Mouse (Mus musculus): ENCODE results near the gene 5730596B20Rik.

Gene 5730596B20Rik

GRCm38 (mm10) chr6:52177061-52177735, at the start of gene 5730596B20Rik:
Gene 5730596B20Rik (plus strand): TSS chr6:52177498.
- DNase-seq (ENCODE audit: low spot score in 2 of 2) = no peak

- DNase-seq (ENCODE audit: low spot score in 2 of 2) = no peak
These were observed 39.3 kb upstream of the 5730596B20Rik start for GRCm38 (mm10) chr6:52137841-52138535.

DNA sequence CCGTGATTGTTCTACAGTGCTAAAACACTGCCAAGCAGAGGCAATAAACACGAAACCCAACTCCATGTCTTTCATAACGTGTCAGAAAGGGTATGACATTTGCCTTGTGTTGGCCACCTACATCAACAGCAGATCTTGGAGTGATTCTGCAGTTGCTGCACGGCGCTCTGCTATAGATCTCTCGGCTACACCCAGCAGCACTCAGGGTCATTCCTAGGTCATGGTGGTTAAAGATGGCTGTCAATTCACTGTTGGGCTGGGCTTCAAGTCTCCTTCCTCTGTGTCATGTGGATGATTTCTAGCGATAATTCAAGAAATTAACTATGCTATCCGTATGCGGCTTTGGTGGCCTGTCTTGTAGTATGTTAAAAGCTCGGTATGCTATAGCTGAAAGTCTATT, 38.7 kb upstream of the 5730596B20Rik start:
- DNase-seq (ENCODE audit: low spot score in 2 of 2) = no peak

DNA sequence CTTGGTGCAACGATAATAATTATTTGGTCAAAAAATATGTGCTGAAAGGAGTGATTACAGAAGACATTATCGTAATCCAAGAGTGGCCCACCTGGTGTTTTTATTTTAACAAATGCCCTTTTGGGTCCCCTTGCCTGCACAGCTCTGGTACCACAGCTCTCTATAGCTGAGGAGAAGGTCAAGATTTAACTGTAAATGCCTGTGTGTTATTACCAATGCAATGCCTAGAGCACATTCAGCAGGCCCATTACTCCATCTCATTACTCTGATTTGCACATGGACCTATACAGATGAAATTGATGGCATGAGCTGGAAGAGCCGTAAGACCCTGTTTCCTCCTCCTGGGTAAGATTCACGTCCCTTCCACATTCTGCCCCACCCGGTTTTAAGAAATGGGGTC, 38.2 kb upstream of the 5730596B20Rik start:
- no peak for DNase-seq (ENCODE audit: low spot score in 2 of 2)

DNA sequence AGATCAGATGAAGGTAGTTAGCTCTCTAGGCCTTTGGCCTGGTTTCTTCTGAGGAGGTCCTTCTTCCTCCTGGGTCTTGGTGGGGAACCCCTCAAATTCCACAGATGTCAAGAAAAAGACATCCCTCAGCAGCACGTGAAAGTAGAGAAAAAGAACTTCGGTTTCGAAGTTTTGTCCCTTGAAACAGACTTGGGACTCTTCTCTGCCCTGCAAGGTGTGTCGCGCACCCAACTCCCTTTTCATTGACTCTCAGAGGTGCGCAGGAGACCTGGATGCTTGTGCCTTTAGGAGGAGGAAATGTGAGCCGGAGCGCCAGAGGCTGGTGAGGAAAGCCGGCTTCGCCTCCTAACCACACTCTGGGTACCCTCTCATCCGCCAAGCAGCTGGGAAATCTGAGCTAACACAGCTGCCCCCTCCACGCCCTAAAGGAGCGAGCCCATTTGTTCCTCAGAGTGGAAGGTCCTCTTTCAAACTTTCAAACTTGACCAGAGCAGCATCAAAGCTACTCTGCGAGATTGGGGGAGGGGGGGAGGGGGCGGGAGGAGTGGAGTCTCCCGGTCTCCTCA, 26.8 kb upstream of the 5730596B20Rik start:
- no peak for DNase-seq (ENCODE audit: low spot score in 2 of 2)

DNA sequence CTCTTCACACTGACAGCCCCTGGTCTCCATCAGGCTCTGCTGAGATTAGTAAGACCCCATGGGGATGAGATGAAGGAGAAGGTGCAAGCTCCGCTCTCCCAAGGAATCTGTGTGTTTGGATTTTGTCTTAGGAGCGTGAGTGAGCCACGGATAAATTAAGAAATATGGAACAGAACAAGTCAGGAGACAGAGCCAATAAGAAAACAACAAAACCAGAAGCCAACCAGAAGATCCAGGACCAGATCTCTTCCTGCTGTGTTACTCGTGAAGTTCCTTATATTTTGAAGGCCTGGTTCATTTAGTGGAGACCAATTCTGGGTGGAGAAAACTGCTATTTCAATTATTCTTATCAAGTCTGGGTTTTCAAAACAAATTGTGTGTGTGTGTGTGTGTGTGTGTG, 25.7 kb upstream of the 5730596B20Rik start:
- DNase-seq (ENCODE audit: low spot score in 2 of 2) = no peak

DNA sequence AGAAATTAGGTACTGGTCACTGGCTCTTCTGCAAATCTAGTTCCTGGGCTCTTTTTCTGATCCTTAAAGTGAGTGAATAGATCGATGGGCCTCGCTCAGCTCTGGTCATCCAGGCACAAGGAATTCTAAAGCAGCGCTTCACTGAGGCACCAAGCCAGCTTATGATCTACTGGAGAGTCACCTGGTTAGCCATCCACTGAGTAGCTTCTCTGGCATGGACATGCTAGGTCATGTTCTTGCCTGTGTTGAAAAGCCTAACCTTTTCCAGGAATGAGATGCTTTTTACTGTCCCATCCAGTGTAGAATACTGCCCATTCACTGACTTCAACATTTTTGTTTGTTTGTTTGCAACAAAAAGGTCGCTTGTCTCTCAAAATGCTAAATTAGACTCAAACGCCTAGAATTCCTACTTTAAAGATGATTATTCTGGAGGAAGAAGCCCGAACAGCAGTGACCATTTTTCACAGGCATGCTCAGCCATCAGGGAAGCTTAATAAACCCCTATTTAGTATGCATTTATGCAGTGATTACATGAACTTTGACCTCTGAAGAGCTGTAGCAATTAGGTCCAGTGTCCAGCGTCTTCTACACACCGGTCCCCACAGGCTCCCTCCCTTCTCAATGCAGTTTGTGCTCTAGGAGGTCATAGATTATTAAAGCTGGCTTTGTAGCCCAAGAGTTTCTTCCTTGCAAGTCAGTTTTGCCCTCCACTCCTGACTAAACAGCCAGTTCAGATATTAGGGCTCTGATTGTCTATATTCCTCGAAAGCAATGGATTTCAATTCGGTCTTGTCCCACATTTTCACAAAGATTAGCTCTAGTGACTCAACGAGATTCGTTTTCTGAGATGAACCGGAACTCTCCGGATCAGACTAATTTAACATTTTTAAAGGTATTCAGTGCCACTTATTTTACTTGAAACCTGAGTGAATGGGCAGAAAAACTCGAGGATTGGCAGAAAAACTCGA, 24.8 kb upstream of the 5730596B20Rik start:
- DNase-seq (ENCODE audit: low spot score in 2 of 2) = no peak

DNA sequence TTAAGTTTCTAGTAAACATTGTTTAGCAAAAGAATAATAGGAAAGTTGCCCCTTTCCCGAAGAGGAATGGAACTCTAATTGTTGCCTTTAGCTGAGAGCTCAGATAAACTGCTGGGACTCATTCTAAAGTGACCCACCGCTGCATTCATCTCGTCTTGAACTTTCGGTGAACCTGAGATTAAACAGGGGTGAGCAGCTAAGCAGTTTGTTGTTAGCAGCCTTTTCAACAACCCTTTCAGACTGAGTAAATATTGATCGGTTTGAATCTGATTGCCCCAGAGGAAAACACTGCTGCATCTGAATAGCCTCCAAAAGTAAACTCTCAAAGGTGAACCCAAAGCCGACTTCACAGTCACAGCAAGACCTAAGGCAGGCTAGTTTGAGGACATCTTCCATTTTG, 24.0 kb upstream of the 5730596B20Rik start:
- no peak for DNase-seq (ENCODE audit: low spot score in 2 of 2)

GRCm38 (mm10) chr6:52154044-52154443, 23.3 kb upstream of the 5730596B20Rik start:
- no peak for DNase-seq (ENCODE audit: low spot score in 2 of 2)

GRCm38 (mm10) chr6:52155471-52155870, 21.8 kb upstream of the 5730596B20Rik start:
- DNase-seq (ENCODE audit: low spot score in 2 of 2) = no peak

GRCm38 (mm10) chr6:52156551-52157200, 20.6 kb upstream of the 5730596B20Rik start:
- DNase-seq (ENCODE audit: low spot score in 2 of 2) = no peak

DNA sequence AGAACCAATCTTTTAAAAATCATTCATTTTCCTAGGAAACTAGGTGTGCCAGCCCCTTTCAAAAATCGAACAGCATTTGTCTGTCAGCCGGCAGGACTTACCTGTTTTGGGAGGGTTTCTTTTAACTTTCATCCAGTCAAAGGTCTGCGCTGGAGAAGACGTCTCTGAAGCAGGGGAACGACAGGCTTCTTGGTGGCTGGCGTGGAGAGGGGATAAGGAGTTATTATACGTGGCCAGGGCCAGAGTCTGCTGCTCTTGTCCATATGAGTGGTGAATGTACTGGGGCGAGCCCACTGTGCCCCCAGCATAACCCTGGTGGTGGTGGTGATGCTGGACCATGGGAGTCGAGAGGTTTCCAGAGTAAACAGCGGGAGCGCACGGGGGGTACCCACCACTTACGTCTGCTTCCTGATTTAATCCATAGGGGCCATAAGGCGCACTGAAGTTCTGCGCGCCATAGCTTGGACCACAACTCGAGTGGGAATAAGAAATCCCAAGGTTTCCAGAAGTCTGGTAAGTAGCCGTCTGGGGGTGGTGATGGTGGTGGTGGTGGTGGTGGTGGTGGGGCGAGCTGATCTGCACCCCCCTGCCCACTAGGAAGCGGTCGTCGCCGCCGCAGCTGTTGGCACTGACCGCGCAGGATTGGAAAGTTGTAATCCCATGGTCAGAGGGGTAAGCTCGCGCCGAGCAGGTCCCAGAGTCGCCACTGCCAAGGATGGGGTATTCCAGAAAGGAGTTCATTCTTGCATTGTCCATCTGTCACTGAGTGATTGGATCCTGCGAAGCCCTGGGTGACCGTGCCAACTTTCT, 19.6 kb upstream of the 5730596B20Rik start:
- DNase-seq (ENCODE audit: low spot score in 2 of 2) = no peak

DNA sequence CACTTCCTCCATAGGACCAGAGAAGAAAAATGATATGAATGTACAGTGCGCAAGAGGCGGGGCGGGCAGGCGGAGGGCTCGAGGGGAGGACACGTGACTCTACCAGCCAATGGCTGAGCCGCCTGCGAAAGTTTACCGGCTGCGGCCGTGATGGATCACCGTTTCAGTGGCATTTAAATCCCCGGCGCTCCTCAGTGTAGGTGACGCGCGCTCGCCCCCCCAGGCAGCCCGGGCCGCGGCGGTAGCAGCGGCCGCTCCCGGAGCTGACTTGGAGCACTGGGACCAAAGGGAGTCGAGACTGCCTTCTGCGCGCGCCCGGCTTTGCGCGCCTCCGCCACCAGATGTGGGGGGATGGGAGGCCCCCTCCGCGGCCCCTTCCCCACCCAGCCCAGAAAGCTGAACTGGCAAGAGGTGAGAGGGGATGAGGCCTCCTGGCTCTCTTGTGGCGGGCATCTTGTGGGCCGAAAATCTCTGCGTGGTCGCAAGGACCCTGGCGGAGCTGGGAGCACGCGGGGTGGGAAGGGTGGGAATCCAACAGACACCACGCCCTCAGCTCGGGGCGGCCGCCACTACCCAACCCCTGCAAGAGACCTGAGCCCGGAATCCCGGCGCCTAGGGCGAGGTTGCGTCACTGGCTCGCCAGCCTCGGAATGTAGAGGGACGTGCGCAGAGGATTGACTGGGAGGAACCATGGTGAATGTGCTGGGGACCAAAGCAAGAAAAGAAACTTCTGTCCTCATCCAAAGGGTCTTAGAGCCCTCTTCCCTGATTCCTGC, 18.8 kb upstream of the 5730596B20Rik start, which contains the start of gene Hoxa1:
TSS of gene Hoxa1 (minus strand) at position 42 of the 776 bp plus-strand sequence.
- peak in 1 of 2 experiments; percentile 50 for DNase-seq (ENCODE audit: low spot score in 2 of 2)

- DNase-seq (ENCODE audit: low spot score in 2 of 2) = peak in 1 of 2 experiments; percentile 52
These were observed 18.0 kb upstream of the 5730596B20Rik start for GRCm38 (mm10) chr6:52159164-52159761.

GRCm38 (mm10) chr6:52159979-52160378, 17.3 kb upstream of the 5730596B20Rik start:
- DNase-seq (ENCODE audit: low spot score in 2 of 2) = peak in 1 of 2 experiments; percentile 55

GRCm38 (mm10) chr6:52160511-52161335, 16.6 kb upstream of the 5730596B20Rik start:
- peak in 1 of 2 experiments; percentile 55 for DNase-seq (ENCODE audit: low spot score in 2 of 2)

DNA sequence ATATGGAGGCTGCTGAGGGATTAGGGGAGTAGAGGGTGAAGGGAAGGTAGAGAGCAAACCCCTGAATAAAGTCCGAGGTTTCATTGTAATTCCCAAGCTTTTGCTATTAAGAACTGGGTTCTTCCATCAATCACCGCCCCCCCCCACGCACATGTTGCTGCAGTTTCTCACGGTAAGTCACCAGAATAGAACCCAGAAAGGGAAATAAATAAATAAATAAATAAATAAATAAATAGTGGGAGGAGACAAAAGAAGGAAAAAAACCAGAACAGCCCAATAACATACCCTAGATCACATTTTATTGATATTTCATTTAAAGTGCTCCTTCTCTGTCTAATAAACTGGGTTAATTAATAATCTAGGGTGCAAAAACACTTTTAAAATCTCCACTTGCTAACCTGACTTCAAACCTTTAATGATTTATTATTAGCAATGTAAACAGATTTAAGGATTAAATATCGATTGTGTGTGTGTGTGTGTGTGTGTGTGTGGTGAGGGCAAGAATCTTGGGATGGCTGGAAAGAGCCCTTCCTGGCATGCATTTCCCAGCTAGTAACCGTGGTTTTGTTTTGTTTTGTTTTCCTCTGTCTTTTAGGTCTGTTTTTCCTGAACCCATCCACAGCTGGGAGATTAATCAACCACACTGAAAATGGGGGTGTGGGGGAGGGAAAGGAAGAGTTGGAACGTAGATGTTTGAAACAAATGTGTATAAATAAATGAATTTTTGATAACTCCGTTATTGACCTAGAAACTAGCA, 15.8 kb upstream of the 5730596B20Rik start:
- no peak for DNase-seq (ENCODE audit: low spot score in 2 of 2)

DNA sequence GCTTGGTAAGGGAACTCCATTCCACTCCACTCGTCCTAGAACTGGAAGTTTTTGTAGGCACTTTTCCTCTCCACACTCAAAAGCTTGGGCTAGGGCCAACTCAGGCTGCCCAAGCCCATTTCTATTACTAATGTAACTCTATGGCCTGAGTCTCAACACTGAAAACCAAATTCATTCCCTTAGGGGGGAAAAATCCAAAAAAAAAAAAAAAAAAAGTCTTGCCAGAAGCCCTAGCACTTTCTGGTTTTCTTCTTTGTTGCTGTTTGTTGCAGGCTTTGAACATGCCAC, 15.3 kb upstream of the 5730596B20Rik start:
- no peak for DNase-seq (ENCODE audit: low spot score in 2 of 2)

All from spleen, postnatal 4 days (tissue).